Mouse (Mus musculus): Measurements from ENCODE around the gene Pamr1.

- TF ChIP-seq MAX (IDR thresholded peaks at IDR 0.05): no peak
- no peak for TF ChIP-seq CTCF (IDR thresholded peaks at IDR 0.05; ENCODE audit: control insufficient read depth, insufficient read depth, insufficient read length)
Measured at GRCm38 (mm10) chr2:102557085-102557484, 7.3 kb downstream of the Pamr1 start.
